Comparison of ENCODE assay signal across 25 mouse cellular contexts in the genomic region with DNA sequence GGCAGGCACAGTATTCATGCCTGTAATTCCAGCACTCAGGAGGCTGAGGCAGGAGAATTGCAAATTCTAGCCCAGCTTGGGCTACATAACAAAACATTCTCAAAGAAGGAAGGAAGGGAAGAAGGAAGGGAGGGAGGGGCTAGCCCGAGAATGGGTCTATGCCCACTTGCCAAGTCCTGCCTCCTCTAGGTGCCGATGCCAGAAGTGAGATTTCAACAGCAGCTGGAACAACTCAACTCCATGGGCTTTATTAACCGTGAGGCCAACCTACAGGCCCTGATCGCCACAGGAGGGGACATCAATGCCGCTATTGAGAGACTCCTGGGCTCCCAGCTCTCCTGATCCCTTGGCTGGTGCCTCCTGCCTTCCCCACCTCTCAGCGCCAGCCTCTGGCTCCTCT. TPM values are rescaled to one million over a fixed set of nuclear protein-coding genes. Genes with fewer than 3 reads are reported as not detected.
DNase-seq lines count a peak whose midpoint lies in the region; ATAC-seq and TF ChIP-seq lines count a peak whose summit lies in the region.
"Had no signal": no experiment of that assay in that cellular context is flagged by ENCODE, and none has a peak within 500 bp of the region (broad histone marks: within the 10 kb centered on the region; RNA-seq: fewer than 3 reads in every experiment).

No protein-coding gene starts in this region.

- H3K27ac ChIP-seq in lung, embryonic 16.5 days (ENCODE audit: low read length), result no peak overlapping the region
- 0 out of 2 replicates have a peak overlapping the region, but pooled peaks have one; percentile 4 for H3K27ac ChIP-seq in intestine, embryonic 15.5 days
- H3K27ac ChIP-seq in liver, postnatal 0 days (ENCODE audit: low read depth), result peak overlapping the region; percentile 76
- H3K27ac ChIP-seq: limb, embryonic 12.5 days; macrophage; neural tube, embryonic 13.5 days had no signal

- no peaks in the 10 kb centered on the region for H3K4me1 ChIP-seq in lung, embryonic 16.5 days (replicated peaks; ENCODE audit: control insufficient read depth, insufficient read depth, low read length)
- no peaks in the 10 kb centered on the region for H3K4me1 ChIP-seq in intestine, embryonic 15.5 days (replicated peaks)
- peaks cover 25% of the 10 kb centered on the region for H3K4me1 ChIP-seq in liver, postnatal 0 days (ENCODE audit: insufficient read depth)
- H3K4me1 ChIP-seq: limb, embryonic 12.5 days; neural tube, embryonic 13.5 days had no signal

- WGBS in lung, embryonic 16.5 days, result 77% methylated on average over 6 of the region's 6 CpGs
- WGBS in intestine, embryonic 15.5 days, result 91% methylated on average over 6 of the region's 6 CpGs
- WGBS in liver, postnatal 0 days (ENCODE audit: insufficient replicate concordance), result 83% methylated on average over 6 of the region's 6 CpGs

- peak; percentile 61 for DNase-seq in adrenal gland, postnatal 10 days
- no peak for DNase-seq in adrenal gland, postnatal 25 days
- no peak for DNase-seq in lung, postnatal 14 days
- DNase-seq in liver, postnatal 0 days, result no peak
- DNase-seq in spleen, adult 18-20 months, result no peak
- DNase-seq in testis, postnatal 10 days (ENCODE audit: low spot score), result no peak
- DNase-seq: cerebellum, postnatal 14 days; embryo, embryonic 11 days; gastrocnemius, postnatal 36 days; heart, postnatal 4 days; kidney, adult 2 months; kidney, postnatal 36 days; layer of hippocampus, adult 9-11 months; right cerebral cortex, postnatal 14 days had no signal

- ATAC-seq in lung, embryonic 16.5 days (ENCODE audit: low read depth), result peak; percentile 50; the same call in 1 of the 2 replicates
- ATAC-seq in intestine, embryonic 15.5 days, result no peak
- ATAC-seq in liver, postnatal 0 days, result no peak
- ATAC-seq: hindbrain, embryonic 16.5 days had no signal

- H3K36me3 ChIP-seq in lung, embryonic 16.5 days (ENCODE audit: control insufficient read depth, insufficient read depth, low read length), result peaks cover 49% of the 10 kb centered on the region
- H3K36me3 ChIP-seq in intestine, embryonic 15.5 days, result peaks cover 51% of the 10 kb centered on the region
- H3K36me3 ChIP-seq in liver, postnatal 0 days (replicated peaks; ENCODE audit: insufficient read depth, low read length), result peaks cover 46% of the 10 kb centered on the region

- no peak overlapping the region for H3K4me2 ChIP-seq in lung, embryonic 16.5 days (ENCODE audit: low read depth, low read length)
- no peak overlapping the region for H3K4me2 ChIP-seq in intestine, embryonic 15.5 days (replicated peaks)
- no peak overlapping the region for H3K4me2 ChIP-seq in liver, postnatal 0 days (ENCODE audit: low read depth, low read length)
- H3K4me2 ChIP-seq: heart, embryonic 12.5 days; limb, embryonic 12.5 days; midbrain, embryonic 11.5 days; neural tube, embryonic 13.5 days had no signal

- no peak for TF ChIP-seq CTCF in liver, postnatal 0 days (IDR thresholded peaks at IDR 0.05; ENCODE audit: low read depth)

- no peak overlapping the region for H3K9ac ChIP-seq in lung, embryonic 16.5 days (ENCODE audit: low read length)
- H3K9ac ChIP-seq in intestine, embryonic 15.5 days, result no peak overlapping the region
- no peak overlapping the region for H3K9ac ChIP-seq in liver, postnatal 0 days (replicated peaks)
- H3K9ac ChIP-seq: heart, embryonic 12.5 days; limb, embryonic 12.5 days; neural tube, embryonic 13.5 days had no signal

- no peak overlapping the region for H3K4me3 ChIP-seq in lung, embryonic 16.5 days (ENCODE audit: low read length)
- no peak overlapping the region for H3K4me3 ChIP-seq in intestine, embryonic 15.5 days (replicated peaks)
- no peak overlapping the region for H3K4me3 ChIP-seq in liver, postnatal 0 days (ENCODE audit: low read depth, low read length)
- H3K4me3 ChIP-seq: heart, embryonic 12.5 days; limb, embryonic 12.5 days; neural tube, embryonic 13.5 days had no signal

- TF ChIP-seq EP300 in liver, postnatal 0 days (IDR thresholded peaks at IDR 0.05; ENCODE audit: low read depth), result no peak

- H3K27me3 ChIP-seq in lung, embryonic 16.5 days (ENCODE audit: control insufficient read depth, insufficient read depth, low read depth, low read length), result no peaks in the 10 kb centered on the region
- H3K27me3 ChIP-seq in intestine, embryonic 15.5 days (replicated peaks), result no peaks in the 10 kb centered on the region
- no peaks in the 10 kb centered on the region for H3K27me3 ChIP-seq in liver, postnatal 0 days (ENCODE audit: insufficient read depth, low read length)
- H3K27me3 ChIP-seq: CH12.LX; heart, embryonic 12.5 days; limb, embryonic 12.5 days; neural tube, embryonic 13.5 days had no signal

- no peaks in the 10 kb centered on the region for H3K9me3 ChIP-seq in lung, embryonic 16.5 days (ENCODE audit: control insufficient read depth, low read length)
- no peaks in the 10 kb centered on the region for H3K9me3 ChIP-seq in intestine, embryonic 15.5 days
- no peaks in the 10 kb centered on the region for H3K9me3 ChIP-seq in liver, postnatal 0 days (ENCODE audit: low read length)
- H3K9me3 ChIP-seq: heart, embryonic 12.5 days; limb, embryonic 12.5 days; neural tube, embryonic 13.5 days had no signal

RNA-seq across cellular contexts. Expression of gene Ssr2, which starts 7.8 kb away (rescaled TPM):
- 100 to 1,000 TPM; 221 to 247 TPM for total RNA-seq in adrenal gland, postnatal 10 days (2021)
- total RNA-seq in adrenal gland, postnatal 25 days (2021), result 199 and 214 TPM in 2 replicates
- polyA plus RNA-seq in lung, embryonic 16.5 days (2015; fragmentation: Nextera tagmentation; extraction: Ambion mirVana), result 354 and 367 TPM in 2 replicates
- polyA plus RNA-seq in intestine, embryonic 15.5 days (2015; fragmentation: Nextera tagmentation; extraction: Ambion mirVana), result 338 and 390 TPM in 2 replicates
- polyA plus RNA-seq in liver, postnatal 0 days (2015; fragmentation: Nextera tagmentation; extraction: Ambion mirVana), result 141 and 155 TPM in 2 replicates

RNA-seq across cellular contexts. Expression of gene Ubqln4, which starts 14.3 kb away (rescaled TPM):
- 10 to 100 TPM; 63.9 to 73.1 TPM for total RNA-seq in adrenal gland, postnatal 10 days (2021)
- total RNA-seq in adrenal gland, postnatal 25 days (2021), result 74.3 and 87.0 TPM in 2 replicates
- polyA plus RNA-seq in lung, embryonic 16.5 days (2015; fragmentation: Nextera tagmentation; extraction: Ambion mirVana), result 39.3 and 41.8 TPM in 2 replicates
- 43.6 and 43.7 TPM in 2 replicates for polyA plus RNA-seq in intestine, embryonic 15.5 days (2015; fragmentation: Nextera tagmentation; extraction: Ambion mirVana)
- polyA plus RNA-seq in liver, postnatal 0 days (2015; fragmentation: Nextera tagmentation; extraction: Ambion mirVana), result 12.5 and 13.5 TPM in 2 replicates

RNA-seq across cellular contexts. Expression of gene Lamtor2, which starts 15.0 kb away (rescaled TPM):
- 100 to 1,000 TPM; 131 to 132 TPM for total RNA-seq in adrenal gland, postnatal 10 days (2021)
- 148 and 150 TPM in 2 replicates for total RNA-seq in adrenal gland, postnatal 25 days (2021)
- polyA plus RNA-seq in lung, embryonic 16.5 days (2015; fragmentation: Nextera tagmentation; extraction: Ambion mirVana), result 169 and 183 TPM in 2 replicates
- 188 and 231 TPM in 2 replicates for polyA plus RNA-seq in intestine, embryonic 15.5 days (2015; fragmentation: Nextera tagmentation; extraction: Ambion mirVana)
- polyA plus RNA-seq in liver, postnatal 0 days (2015; fragmentation: Nextera tagmentation; extraction: Ambion mirVana), result 104 and 106 TPM in 2 replicates

RNA-seq across cellular contexts. Expression of gene Rab25, which starts 19.8 kb away (rescaled TPM):
- not detected for total RNA-seq in adrenal gland, postnatal 10 days (2021)
- not detected in 2 replicates for total RNA-seq in adrenal gland, postnatal 25 days (2021)
- polyA plus RNA-seq in lung, embryonic 16.5 days (2015; fragmentation: Nextera tagmentation; extraction: Ambion mirVana), result 48.0 and 61.2 TPM in 2 replicates
- 75.2 and 89.8 TPM in 2 replicates for polyA plus RNA-seq in intestine, embryonic 15.5 days (2015; fragmentation: Nextera tagmentation; extraction: Ambion mirVana)
- polyA plus RNA-seq in liver, postnatal 0 days (2015; fragmentation: Nextera tagmentation; extraction: Ambion mirVana), result 0.13 and 0.29 TPM in 2 replicates
- total RNA-seq: adrenal gland, postnatal 36 days; gastrocnemius, postnatal 36 days; heart, postnatal 4 days; left cerebral cortex, adult 8-10 months had no signal
- polyA plus RNA-seq: hindbrain, embryonic 16.5 days; macrophage; neural tube, embryonic 13.5 days had no signal

RNA-seq across cellular contexts. Expression of gene Mex3a, which starts 35.7 kb away (rescaled TPM):
- total RNA-seq in adrenal gland, postnatal 10 days (2021), result 1 to 10 TPM; 5.5 to 5.6 TPM
- 3.3 and 3.5 TPM in 2 replicates for total RNA-seq in adrenal gland, postnatal 25 days (2021)
- polyA plus RNA-seq in lung, embryonic 16.5 days (2015; fragmentation: Nextera tagmentation; extraction: Ambion mirVana), result 13.1 and 13.5 TPM in 2 replicates
- 9.6 and 11.2 TPM in 2 replicates for polyA plus RNA-seq in intestine, embryonic 15.5 days (2015; fragmentation: Nextera tagmentation; extraction: Ambion mirVana)
- polyA plus RNA-seq in liver, postnatal 0 days (2015; fragmentation: Nextera tagmentation; extraction: Ambion mirVana), result 0.37 and 0.51 TPM in 2 replicates
